Mouse (Mus musculus) bone marrow macrophage, adult 2 months (primary cell): ENCODE measurements at regions not wholly inside any gene's neighbourhood (a gene's known extent, or its start where the extent isn't known, plus 50 kb on each side); places are given as distances from the start of the nearest gene placed in this dataset.

Experiments
- CTCF ChIP-seq: IDR thresholded peaks from 2 replicates; pipeline ENCODE4 v1.5.1; 2012; ENCODE audit warnings: low read depth, mild to moderate bottlenecking, low read length, moderate library complexity
- POLR2A ChIP-seq: IDR thresholded peaks from 2 replicates; pipeline ENCODE4 v1.6.1; 2012; ENCODE audit warnings: mild to moderate bottlenecking, low read depth, low read length, borderline replicate concordance

DNA sequence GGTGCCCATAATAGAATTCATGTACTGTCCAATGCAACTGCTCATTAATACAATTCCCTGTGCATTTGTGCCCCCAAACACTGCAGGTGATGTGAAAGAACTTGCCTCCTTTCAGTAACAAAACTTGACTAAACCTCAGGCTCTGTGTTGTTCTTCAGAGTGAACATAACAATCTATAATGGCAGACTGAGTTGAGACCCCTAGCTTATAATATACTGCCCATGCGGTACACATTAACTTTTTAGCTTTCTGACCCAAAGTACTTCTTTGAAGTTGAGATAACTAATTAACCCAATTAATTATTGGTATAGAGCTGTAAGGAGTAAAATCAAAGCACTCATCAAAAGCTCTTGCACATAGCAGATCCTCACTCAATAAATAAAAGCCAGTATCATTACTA lies 85.4 kb downstream of the Kctd12 start:
- TF ChIP-seq CTCF (no peak), POLR2A (no peak)
